Mouse (Mus musculus): Measurements from ENCODE around the gene Pfkfb1. TPM values are rescaled to one million over a fixed set of nuclear protein-coding genes. Genes with fewer than 3 reads are reported as not detected.

The Pfkfb1 gene
- total and polyA plus RNA-seq, 3 experiments = 0.51 to 19.6 (median 5.0) TPM

DNA sequence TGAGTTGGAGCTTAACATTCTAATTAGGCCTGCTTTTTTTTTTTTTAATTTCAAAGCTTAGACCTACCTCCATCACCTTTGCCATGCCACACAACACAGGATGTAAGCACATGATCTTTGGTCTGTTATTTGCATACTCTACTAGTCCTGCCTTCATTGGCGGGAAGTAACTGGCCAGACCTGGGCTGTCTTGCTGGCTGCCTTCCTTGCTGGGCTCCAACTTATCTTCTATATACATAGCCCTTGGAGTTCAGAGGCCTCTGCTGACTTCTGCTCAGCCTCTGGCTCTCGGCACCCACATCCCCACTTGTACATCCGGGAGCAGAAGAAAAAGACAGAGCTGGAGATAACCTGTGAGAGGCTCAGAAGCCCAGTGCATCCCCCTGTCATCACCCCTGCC is 6.1 kb downstream of the Pfkfb1 start:
- H3K4me3 ChIP-seq (ENCODE audit: low read depth, low read length) = peak overlapping the region; percentile 51; the same call in 1 of the 2 replicates
- H3K27me3 ChIP-seq (ENCODE audit: insufficient read depth, low read length) = no peaks in the 10 kb centered on the region
- peaks cover 33% of the 10 kb centered on the region for H3K4me1 ChIP-seq (ENCODE audit: insufficient read depth, low read depth, low read length)
- H3K9me3 ChIP-seq (replicated peaks) = no peaks in the 10 kb centered on the region
- no peak for DNase-seq (ENCODE audit: low spot score)
- TF ChIP-seq TAL1 (conservative IDR thresholded peaks at IDR 0.05; ENCODE audit: low read depth, low read length) (no peak), GATA2 (IDR thresholded peaks at IDR 0.05; ENCODE audit: borderline replicate concordance, low read depth, low read length) (no peak), GATA1 (IDR thresholded peaks at IDR 0.05; ENCODE audit: borderline replicate concordance, low read length) (no peak), CTCF (IDR thresholded peaks at IDR 0.05; ENCODE audit: low read depth, low read length) (no peak), POLR2AphosphoS5 (IDR thresholded peaks at IDR 0.05; ENCODE audit: insufficient replicate concordance, low read depth, low read length) (no peak)
- ATAC-seq (ENCODE audit: extremely low read depth, insufficient number of reproducible peaks, low FRiP score, poor library complexity, severe bottlenecking) = no peak
- peaks cover 2% of the 10 kb centered on the region for H3K36me3 ChIP-seq (replicated peaks)

DNA sequence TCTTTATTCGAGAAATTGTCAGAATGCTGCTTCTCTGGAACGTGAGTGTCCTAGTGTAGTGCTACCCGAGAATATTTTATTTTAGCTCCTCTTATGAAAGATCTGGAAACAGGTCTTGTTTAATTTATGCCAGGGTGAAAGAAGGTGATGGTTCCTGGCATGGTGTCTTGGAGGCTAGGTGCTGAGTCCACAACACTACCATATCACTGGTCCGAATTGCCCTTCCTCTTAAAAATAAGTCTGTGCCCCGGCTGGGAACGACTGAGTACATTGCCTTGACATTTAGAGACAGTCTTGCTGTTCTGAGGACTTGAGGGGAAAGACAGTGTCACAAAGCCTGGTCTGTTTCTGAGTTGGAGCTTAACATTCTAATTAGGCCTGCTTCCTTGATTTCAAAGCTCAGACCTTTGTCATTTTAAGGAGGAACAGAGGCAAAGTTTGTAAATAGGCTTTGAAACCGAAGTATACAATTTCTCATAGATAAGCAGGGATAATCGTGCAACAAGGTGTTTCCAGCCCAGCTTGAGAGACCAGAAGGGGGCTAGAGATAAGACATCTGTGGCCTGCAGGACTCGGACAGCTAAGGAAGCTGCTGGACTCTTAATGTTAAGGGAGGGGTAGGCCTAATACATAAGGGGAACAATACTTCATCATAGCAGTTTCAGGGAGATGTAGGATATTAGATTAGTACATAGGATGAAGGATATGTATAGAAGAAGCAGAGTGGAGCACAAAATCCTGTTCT is 7.2 kb downstream of the Pfkfb1 start:
- Histone ChIP-seq H3K4me3 (ENCODE audit: low read depth, low read length) (no peak overlapping the region; the same call in 1 of the 2 replicates), H3K27me3 (ENCODE audit: insufficient read depth, low read length) (no peaks in the 10 kb centered on the region), H3K9me3 (replicated peaks) (no peaks in the 10 kb centered on the region), H3K4me1 (ENCODE audit: insufficient read depth, low read depth, low read length) (peaks cover 28% of the 10 kb centered on the region), H3K36me3 (replicated peaks) (peaks cover 2% of the 10 kb centered on the region)
- TF ChIP-seq TAL1 (conservative IDR thresholded peaks at IDR 0.05; ENCODE audit: low read depth, low read length) (peak; percentile 80), GATA2 (IDR thresholded peaks at IDR 0.05; ENCODE audit: borderline replicate concordance, low read depth, low read length) (no peak), GATA1 (IDR thresholded peaks at IDR 0.05; ENCODE audit: borderline replicate concordance, low read length) (no peak), POLR2AphosphoS5 (IDR thresholded peaks at IDR 0.05; ENCODE audit: insufficient replicate concordance, low read depth, low read length) (no peak), CTCF (IDR thresholded peaks at IDR 0.05; ENCODE audit: low read depth, low read length) (no peak)
- ATAC-seq (ENCODE audit: extremely low read depth, insufficient number of reproducible peaks, low FRiP score, poor library complexity, severe bottlenecking) (peak; percentile 91), DNase-seq (ENCODE audit: low spot score) (no peak)

DNA sequence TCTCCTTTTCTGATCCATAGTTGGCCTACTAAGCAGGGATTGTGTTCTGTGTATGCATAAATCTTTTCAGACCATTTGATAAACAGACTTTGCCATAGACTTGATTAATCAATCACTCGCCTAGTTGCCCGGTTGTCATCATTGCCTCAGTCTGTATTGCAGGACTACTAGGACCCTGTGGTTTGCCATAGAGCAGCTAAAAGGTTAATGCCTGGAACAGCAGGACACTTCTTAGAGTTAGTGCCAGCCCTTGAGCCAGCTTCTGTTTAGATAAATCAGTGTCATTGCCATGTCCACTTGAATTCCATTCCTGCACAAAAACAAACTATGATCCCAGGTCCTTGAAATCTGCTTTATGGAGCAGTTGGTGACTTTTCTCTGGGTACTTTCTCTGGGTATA is 10.9 kb downstream of the Pfkfb1 start:
- ATAC-seq (ENCODE audit: extremely low read depth, insufficient number of reproducible peaks, low FRiP score, poor library complexity, severe bottlenecking) (no peak), DNase-seq (ENCODE audit: low spot score) (no peak)
- H3K4me3 ChIP-seq (ENCODE audit: low read depth, low read length) = no peak overlapping the region
- TF ChIP-seq POLR2AphosphoS5 (IDR thresholded peaks at IDR 0.05; ENCODE audit: insufficient replicate concordance, low read depth, low read length) (no peak), TAL1 (conservative IDR thresholded peaks at IDR 0.05; ENCODE audit: low read depth, low read length) (no peak), GATA1 (IDR thresholded peaks at IDR 0.05; ENCODE audit: borderline replicate concordance, low read length) (no peak), CTCF (IDR thresholded peaks at IDR 0.05; ENCODE audit: low read depth, low read length) (no peak), GATA2 (IDR thresholded peaks at IDR 0.05; ENCODE audit: borderline replicate concordance, low read depth, low read length) (no peak)
- H3K4me1 ChIP-seq (ENCODE audit: insufficient read depth, low read depth, low read length) = peaks cover 20% of the 10 kb centered on the region
- H3K27me3 ChIP-seq (ENCODE audit: insufficient read depth, low read length) = no peaks in the 10 kb centered on the region
- H3K36me3 ChIP-seq (replicated peaks) = peaks cover 2% of the 10 kb centered on the region
- H3K9me3 ChIP-seq (replicated peaks) = no peaks in the 10 kb centered on the region

DNA sequence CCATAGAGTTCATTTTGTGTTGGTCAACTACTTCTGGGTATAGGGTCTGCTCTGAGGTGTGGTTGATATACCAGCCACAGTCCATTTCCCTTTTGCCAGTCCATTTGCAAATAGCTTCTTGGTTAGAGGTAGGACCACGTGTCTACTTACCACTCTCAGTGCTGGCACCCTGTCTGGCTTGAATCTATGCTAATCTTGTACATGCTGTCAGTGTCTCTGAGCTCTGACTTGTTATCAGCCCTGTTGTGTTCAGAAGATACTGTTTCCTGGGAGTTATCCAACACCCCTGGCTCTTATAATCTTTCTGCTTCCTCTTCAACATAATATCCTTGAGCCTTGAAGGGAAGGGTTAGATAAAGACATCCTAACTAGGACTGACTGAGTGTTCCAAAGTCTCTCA is 48.4 kb downstream of the Pfkfb1 start:
- Histone ChIP-seq H3K36me3 (replicated peaks) (no peaks in the 10 kb centered on the region), H3K4me1 (ENCODE audit: insufficient read depth, low read depth, low read length) (0 out of 2 replicates have a peak, but pooled peaks cover 2% of the 10 kb centered on the region), H3K27me3 (ENCODE audit: insufficient read depth, low read length) (no peaks in the 10 kb centered on the region), H3K4me3 (ENCODE audit: low read depth, low read length) (no peak overlapping the region), H3K9me3 (replicated peaks) (no peaks in the 10 kb centered on the region)
- no peak for TF ChIP-seq TAL1 (conservative IDR thresholded peaks at IDR 0.05; ENCODE audit: low read depth, low read length)
- TF ChIP-seq CTCF (IDR thresholded peaks at IDR 0.05; ENCODE audit: low read depth, low read length) = no peak
- TF ChIP-seq POLR2AphosphoS5 (IDR thresholded peaks at IDR 0.05; ENCODE audit: insufficient replicate concordance, low read depth, low read length) = no peak
- no peak for TF ChIP-seq GATA1 (IDR thresholded peaks at IDR 0.05; ENCODE audit: borderline replicate concordance, low read length)
- no peak for TF ChIP-seq GATA2 (IDR thresholded peaks at IDR 0.05; ENCODE audit: borderline replicate concordance, low read depth, low read length)
- DNase-seq (ENCODE audit: low spot score) = no peak
- no peak for ATAC-seq (ENCODE audit: extremely low read depth, insufficient number of reproducible peaks, low FRiP score, poor library complexity, severe bottlenecking)

DNA sequence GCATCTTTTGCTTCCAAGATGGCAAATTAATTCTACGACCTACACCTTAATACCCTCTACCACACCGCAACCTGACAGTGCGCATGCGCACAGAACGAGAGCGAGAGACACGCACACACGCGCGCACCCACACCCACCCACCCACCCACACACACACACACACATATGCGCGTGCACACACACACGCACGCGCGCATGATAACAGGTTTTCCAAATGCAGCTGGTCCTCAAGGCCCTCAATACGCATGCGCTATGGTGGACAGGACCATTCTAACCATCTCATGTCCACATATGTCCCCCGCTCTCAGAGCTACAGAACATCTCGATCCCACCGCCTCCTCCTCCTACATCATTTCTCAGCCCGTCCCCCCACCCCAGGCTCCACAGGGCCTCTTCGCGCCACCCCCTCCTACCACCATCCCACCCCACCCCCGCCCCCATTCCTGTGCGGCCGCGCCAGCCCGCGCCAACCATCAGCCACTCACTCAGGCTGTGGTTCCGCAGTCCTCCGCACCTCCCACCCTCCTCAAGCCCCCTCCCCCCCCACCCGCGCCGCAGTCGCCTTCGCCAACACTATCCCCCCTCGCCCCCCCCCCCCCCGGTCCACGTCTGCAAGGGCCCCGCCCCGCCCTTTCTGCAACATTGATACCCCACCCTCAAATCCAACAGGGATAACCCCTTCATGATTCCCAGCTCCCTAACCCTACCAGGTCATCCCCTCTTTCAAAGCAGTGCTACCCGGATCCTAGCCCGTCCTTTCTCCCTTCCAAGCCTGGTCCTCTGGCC is 68.3 kb downstream of the Pfkfb1 start:
- H3K9me3 ChIP-seq (replicated peaks) = no peaks in the 10 kb centered on the region
- TF ChIP-seq GATA1 (IDR thresholded peaks at IDR 0.05; ENCODE audit: borderline replicate concordance, low read length) = no peak
- no peak for TF ChIP-seq GATA2 (IDR thresholded peaks at IDR 0.05; ENCODE audit: borderline replicate concordance, low read depth, low read length)
- TF ChIP-seq CTCF (IDR thresholded peaks at IDR 0.05; ENCODE audit: low read depth, low read length) = no peak
- no peak for TF ChIP-seq POLR2AphosphoS5 (IDR thresholded peaks at IDR 0.05; ENCODE audit: insufficient replicate concordance, low read depth, low read length)
- no peak for TF ChIP-seq TAL1 (conservative IDR thresholded peaks at IDR 0.05; ENCODE audit: low read depth, low read length)
- DNase-seq (ENCODE audit: low spot score) (no peak), ATAC-seq (ENCODE audit: extremely low read depth, insufficient number of reproducible peaks, low FRiP score, poor library complexity, severe bottlenecking) (no peak)
- H3K4me3 ChIP-seq (ENCODE audit: low read depth, low read length) = no peak overlapping the region
- H3K27me3 ChIP-seq (ENCODE audit: insufficient read depth, low read length) = peaks cover 28% of the 10 kb centered on the region
- no peaks in the 10 kb centered on the region for H3K4me1 ChIP-seq (ENCODE audit: insufficient read depth, low read depth, low read length)
- H3K36me3 ChIP-seq (replicated peaks) = no peaks in the 10 kb centered on the region

All from G1E (cell line).